Mouse (Mus musculus) neural tube, embryonic 10.5 days (tissue): Measurements from ENCODE around the gene Clec3a.

Experiments used
- DNase-seq: peaks from one replicate; pipeline ENCODE4 v3.0.0-alpha.2; 2017; ENCODE audit warnings: low spot score; ENCODE audit errors: extremely low spot score

Clec3a gene

GRCm38 (mm10) chr8:114417786-114418185, at the start of gene Clec3a:
TSS of gene Clec3a (plus strand) at chr8:114418086.
- no peak for DNase-seq

GRCm38 (mm10) chr8:114369038-114369976, 48.6 kb upstream of the Clec3a start:
- peak; percentile 83 for DNase-seq

- DNase-seq: no peak
Observed at GRCm38 (mm10) chr8:114374390-114374789, 43.5 kb upstream of the Clec3a start.

- no peak for DNase-seq
Observed at GRCm38 (mm10) chr8:114384189-114384588, 33.7 kb upstream of the Clec3a start.

- no peak for DNase-seq
Observed at GRCm38 (mm10) chr8:114387494-114387893, 30.4 kb upstream of the Clec3a start.

- no peak for DNase-seq
Observed at GRCm38 (mm10) chr8:114390465-114391254, 27.2 kb upstream of the Clec3a start.

- DNase-seq: no peak
Observed at GRCm38 (mm10) chr8:114398326-114398725, 19.6 kb upstream of the Clec3a start.

GRCm38 (mm10) chr8:114399273-114399672, 18.6 kb upstream of the Clec3a start:
- no peak for DNase-seq

GRCm38 (mm10) chr8:114401679-114402078, 16.2 kb upstream of the Clec3a start:
- no peak for DNase-seq

GRCm38 (mm10) chr8:114411421-114411820, 6.5 kb upstream of the Clec3a start:
- DNase-seq: no peak

- no peak for DNase-seq
Observed at GRCm38 (mm10) chr8:114418486-114418885, 600 bp downstream of the Clec3a start.

- DNase-seq: no peak
Observed at GRCm38 (mm10) chr8:114418904-114419303, 1.0 kb downstream of the Clec3a start.

GRCm38 (mm10) chr8:114421544-114421943, 3.7 kb downstream of the Clec3a start:
- DNase-seq: no peak

- DNase-seq: peak; percentile 57
Observed at GRCm38 (mm10) chr8:114438236-114438635, 20.4 kb downstream of the Clec3a start.

- peak; percentile 100 for DNase-seq
Observed at GRCm38 (mm10) chr8:114439334-114440204, 21.7 kb downstream of the Clec3a start, which contains the start of gene Wwox. TSS of gene Wwox (plus strand) at chr8:114439655.

GRCm38 (mm10) chr8:114440205-114440589, 22.3 kb downstream of the Clec3a start:
- DNase-seq: no peak

- DNase-seq: no peak
Observed at GRCm38 (mm10) chr8:114441616-114442015, 23.7 kb downstream of the Clec3a start.

- no peak for DNase-seq
Observed at GRCm38 (mm10) chr8:114446884-114447283, 29.0 kb downstream of the Clec3a start.

- no peak for DNase-seq
Observed at GRCm38 (mm10) chr8:114452278-114452677, 34.4 kb downstream of the Clec3a start.

GRCm38 (mm10) chr8:114452781-114453221, 34.9 kb downstream of the Clec3a start:
- peak; percentile 79 for DNase-seq

GRCm38 (mm10) chr8:114455302-114455701, 37.4 kb downstream of the Clec3a start:
- no peak for DNase-seq
